Mouse (Mus musculus): ENCODE measurements around the gene Fbxl18. TPM values are rescaled to one million over a fixed set of nuclear protein-coding genes. Genes with fewer than 3 reads are reported as not detected.

Gene Fbxl18
- polyA plus RNA-seq, 1 experiment: 7.0 TPM

DNA sequence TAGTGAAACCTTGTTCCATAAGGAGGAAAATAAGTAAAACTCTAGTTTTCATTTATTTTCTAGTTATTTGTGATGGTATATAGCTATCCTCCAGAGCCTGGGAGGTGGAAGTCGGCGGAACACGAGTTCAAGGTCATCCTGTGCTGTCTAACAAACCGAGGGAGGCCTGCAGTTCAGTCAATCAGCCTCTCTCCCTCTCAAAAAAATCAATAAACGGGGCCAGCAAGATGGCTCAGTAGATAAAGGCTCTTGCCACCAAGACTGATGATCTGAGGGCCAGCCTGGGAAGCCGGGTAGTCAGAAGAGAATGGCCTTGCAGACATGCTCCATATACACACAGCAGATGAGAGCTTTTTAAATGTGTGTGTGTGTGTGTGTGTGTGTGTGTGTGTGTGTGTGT is 71.1 kb downstream of the Fbxl18 start:
- no peak for DNase-seq (ENCODE audit: low spot score)

DNA sequence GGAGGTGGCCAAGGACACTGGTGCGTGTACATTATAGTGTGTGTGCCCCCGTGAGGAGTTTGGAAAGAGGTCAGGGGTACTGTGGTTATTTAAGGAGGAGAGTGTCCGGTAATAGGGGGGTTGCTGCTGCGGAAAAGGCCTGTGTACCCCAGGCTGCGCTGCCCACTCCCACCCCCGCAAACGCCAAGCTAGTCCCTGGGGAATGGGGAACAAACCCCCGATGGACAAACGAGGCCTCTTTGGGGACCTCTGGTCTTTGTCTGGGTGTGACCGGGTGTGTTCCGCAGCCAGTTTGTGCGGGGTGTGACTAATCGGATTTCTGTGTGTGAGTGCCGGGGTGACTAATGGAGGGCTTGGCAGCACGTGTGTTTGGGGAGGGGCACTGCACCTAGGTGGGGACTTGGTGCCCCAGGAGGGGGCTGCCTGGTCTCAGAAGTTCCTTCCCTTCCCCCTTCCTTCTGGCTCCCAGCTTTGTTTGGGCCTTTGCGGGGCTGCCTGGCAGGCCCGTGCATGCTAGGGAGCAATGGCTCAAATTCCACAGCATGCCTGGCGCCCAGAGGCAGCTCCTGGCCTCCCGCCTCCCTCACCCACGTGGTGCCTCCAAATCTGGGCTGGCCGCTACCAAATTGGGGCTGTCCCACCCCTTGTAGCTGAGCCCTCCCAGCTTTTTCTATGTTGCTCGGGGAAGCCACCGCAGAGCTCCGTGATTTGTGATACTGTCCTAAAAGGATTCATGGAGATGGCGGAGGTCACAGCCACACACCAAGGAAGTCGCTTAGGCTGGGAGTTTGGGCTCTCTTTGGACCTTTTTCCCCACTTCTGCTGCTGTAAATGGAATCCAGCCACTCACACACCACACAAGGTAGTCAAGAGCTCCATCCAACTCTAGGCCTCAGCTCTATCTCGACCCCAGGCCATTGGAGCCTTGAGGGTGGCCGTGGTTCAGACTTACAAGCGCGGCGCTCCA is 71.8 kb downstream of the Fbxl18 start:
- DNase-seq (ENCODE audit: low spot score): peak; percentile 87

DNA sequence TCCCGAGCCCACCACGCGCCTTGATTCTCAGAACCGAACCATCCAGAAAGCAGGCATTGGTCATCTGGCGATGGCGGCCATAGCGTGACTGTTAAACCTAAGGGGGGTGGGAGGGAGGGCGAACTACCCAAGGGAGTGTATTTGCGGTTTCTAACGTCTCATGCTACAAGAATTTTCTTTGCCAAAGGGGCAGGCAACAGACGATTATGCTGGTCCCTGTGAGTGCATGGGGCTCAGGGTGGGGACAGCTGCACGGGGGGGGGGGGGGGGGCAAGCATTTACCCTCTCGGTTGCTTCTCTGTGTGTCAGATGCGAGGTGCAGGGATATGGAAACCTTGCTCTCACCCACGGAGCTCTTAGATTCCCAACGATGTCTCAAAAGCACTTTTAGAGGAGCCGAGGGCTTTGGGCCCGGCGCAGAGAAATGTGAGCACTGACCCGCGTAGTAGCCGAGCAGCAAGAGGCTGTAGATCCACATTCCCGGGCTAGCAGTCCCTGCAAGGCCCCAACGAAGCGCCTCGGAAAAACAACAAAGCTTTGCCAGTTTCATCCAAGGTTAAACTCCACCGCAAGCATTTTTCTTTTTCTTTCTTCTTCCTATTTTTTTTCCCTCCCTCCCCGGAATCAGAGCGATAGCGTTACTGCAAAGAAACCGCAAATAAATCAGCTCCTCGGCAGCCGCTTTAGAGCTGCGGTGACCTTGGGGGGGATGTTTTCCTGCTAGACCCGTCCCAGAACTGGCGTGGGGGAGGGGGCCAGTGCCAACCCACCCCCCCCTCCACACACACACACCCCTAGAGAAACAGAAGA is 72.7 kb downstream of the Fbxl18 start:
- peak; percentile 55 for DNase-seq (ENCODE audit: low spot score)

DNA sequence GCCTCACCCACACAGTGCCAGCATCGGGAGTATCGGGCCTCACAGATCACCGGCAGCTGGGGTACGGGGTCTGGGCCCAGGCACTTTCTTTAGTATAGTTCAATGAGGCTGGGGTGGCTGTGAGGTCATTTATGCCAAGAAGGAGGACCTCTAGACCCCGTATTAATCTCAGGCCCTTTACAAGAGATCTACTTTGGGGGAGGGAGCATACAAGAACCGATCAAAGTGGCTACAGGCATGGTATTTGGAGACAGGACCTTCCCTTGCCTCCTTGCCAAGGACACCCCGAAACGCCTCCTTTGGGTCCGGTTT is 73.3 kb downstream of the Fbxl18 start:
- no peak for DNase-seq (ENCODE audit: low spot score)

DNA sequence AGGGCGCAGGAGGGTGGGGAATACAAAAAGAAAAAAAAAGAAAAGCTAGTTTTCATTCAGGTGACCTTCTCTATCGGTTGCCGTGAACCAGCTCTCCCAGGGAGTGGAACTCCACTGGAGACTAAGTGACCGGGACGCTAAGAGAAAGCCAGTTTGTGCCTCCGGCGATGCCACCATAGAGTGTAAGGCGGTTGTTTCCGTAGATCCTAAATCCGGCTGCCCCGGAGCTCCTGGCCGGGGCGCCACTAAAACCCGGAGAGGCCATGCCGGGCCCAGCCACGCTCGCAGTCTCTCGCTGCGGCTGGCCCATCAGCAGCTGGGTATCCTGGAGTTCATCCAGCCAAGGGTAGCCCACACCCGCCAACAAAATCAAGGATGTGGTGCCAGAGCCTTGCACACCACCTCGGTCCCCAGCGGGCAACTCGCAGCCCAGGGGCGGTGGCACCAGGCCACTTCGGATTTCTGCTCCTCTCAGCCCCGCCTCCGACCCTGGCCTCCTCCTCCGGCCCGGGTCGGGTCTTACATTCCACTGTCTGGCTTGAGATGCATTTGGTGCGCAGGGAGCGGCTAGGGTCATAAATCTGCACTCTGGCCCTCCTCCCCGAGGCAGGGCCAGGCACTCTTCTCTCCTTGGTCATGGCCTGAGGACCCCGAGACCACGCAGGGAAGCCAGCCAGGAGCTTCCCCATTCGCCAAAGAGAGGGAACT is 73.8 kb downstream of the Fbxl18 start:
- DNase-seq (ENCODE audit: low spot score): peak; percentile 96

DNA sequence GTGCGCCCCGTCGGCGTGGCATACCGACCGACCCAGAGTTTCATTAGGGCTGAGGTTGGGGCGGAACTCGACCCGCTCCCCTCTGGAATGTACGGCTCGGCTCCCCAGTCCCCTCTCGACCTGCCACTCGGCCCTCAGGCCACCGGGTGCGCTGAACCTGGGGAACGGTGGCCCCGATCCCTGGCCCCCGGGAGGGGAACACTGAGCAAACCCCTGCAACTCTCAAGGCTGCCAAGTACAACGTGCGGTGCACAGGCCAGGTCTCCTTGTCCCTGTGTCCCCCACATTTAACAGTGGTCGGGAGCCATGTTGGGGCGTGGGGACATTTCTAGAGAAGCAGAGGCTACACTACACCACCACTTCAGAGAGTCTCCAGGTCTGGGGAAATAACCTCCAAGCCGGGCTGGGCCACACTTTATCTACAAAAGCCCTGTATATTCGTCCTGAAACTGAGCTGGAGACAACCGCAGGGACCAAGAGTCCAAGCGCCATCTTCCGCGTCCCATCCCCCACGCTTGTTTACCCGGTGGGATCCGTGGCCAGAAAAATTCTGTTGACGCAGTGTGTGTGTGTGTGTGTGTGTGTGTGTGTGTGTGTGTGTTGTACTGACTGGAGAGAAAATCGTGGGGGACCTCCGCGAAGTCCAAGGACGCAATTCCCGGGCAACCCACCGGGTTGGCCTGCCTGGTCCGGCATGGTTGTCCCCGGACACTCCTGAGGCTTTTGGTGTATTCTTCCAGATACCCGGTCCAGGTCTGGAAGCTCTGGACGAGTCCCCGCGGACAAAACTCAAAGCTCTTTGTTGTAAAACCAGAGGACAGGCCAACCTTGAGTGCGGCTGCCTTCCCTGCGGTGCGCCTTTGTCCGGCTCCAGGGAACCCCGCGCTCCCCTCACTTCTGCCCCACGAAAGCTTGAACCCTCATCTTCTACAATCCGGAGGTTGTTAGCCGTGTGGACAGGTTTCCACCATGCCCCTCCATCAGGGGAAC is 74.7 kb downstream of the Fbxl18 start:
- DNase-seq (ENCODE audit: low spot score): peak; percentile 74

DNA sequence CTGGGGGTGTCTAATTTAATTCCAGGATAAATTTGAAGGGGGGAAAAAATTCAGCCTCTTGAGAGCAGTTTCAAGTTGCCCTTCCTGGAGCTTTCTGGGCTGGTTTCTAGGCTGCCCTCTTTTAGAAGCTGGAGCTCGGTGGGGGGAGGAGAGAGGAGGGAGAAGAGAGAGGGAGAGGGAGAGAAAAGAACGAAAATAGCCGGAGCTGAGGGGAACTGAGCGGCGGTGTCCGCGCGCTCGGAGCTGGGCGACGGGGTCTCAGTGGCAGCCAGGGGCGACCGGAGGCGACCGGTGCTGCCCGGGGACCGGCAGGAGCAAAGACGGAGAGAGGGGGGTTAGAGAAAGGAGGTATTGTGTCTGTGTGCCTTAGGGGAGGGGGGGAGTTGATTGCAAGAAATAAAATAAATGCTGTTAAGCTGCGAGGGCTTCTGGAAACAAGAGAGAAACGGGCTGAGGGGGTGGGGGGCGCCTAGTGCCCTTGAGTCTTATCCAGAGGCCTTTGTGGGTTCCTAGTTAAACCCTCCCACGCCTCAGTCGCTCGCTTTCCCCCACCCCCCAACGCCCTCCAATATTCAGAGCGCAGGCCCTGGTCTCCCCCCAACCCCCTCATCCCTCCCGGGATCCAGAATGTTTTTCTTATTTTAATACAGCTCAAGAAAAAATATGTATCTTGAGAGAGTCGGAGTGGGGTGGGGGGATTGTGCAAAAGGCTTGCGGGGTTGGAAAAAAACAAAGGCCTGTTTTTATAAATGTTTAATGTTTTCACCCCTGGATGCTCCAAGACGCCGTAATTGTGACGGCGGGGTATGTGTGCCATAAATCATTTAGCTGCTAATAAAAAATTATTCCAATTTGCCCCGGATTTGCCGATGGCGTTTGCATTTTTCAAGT is 75.6 kb downstream of the Fbxl18 start:
- peak; percentile 52 for DNase-seq (ENCODE audit: low spot score)

DNA sequence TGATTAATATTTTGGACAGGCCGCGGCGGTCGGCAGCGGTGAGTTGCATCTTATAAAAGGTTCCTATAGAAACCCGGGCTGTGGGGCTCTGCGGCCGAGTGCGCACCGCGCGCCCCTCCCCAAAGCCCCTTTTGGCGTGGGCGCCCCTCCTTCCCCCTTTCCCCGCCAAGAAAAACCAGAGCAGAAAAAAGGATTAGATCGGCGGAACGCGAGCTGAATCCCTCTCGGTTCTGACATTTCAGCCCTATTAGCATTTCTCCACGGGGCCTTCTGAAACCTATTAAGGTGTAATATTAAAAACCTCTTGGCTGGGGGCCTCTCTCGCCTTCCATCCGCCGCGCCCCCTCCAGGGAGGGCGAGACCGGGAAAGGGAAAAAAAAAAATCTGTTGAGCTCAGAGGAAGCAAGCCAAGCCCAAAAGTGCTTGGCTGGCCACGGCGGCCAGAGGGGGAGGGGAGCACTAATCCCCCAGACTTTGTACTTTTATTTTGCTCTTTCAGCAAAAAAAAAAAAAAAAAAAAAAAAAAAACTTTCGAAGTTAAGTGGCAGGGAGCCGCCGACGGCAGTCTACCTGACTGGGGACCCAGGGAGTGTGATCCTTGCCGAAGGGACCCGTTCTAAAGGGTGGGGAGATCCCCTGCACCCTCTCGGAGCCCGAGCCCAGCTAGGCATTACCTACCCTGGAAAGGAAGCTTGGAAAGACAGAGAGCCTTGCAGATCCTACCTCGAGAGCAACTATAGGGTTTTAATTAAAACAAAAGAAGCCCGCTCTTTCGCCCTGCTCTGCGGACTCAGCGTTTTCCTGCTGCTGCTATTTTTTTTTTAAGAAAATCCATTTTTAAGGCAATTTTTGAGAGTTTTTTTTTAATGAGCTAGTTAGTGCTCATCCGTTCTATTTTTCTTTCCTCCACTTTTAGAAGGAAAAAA is 76.5 kb downstream of the Fbxl18 start:
- DNase-seq (ENCODE audit: low spot score): peak; percentile 48

DNA sequence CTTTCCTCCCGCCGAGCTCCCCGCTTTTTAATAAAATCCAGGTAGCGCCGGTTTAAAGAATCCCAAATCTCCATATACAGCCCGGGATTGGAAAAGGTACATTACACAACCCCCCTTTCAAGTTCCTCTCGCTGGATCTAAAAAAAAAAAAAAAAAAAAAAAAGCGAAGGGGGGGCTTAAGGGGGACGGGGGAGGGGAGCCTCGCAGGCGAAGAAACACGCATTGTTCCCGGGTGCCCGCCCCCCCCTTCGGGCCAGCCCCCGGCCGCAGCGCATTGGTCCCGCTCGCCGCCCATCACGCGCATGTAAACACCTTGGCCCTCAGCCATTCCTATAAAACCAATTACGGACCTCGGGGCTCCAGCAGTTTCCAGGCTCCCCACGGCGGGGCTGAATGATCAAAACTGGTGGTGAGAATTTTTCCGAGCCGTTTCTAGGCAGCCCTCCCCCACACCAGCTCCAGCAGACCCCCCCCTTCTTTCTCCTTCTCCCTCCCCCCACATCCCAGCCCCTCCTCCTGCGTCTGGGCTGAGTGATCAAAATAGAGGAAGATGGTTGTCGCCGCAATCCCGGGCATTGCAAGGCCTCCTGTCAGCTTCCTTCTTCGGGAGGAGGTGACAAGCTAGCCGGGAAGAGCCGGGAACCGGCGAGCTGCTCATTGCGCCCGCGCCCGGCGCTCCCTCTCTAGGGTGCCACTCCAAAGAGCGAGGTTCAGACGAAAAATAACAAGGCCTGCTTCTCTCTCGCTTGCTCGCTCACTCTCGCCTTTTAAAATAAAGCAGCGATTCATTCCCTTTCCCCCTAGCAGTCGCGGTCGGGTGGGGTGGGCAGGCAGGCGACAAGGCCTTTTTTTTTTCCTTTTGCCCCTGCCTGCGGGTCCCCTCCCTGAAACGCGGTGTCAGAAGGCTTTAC is 77.4 kb downstream of the Fbxl18 start, which contains the start of gene Tnrc18:
Gene Tnrc18 (minus strand): TSS at position 139 of the 911 bp plus-strand sequence.
- DNase-seq (ENCODE audit: low spot score): peak; percentile 99

Other genes starting within 250 kb of the Fbxl18 start
- gene Slc29a4, start 202.9 kb downstream of the Fbxl18 start, polyA plus RNA-seq (2012; rRNA removed): 0.26 and 0.68 TPM in 2 replicates
- gene Tnrc18, start 77.8 kb downstream of the Fbxl18 start, polyA plus RNA-seq (2012; rRNA removed): 21.4 and 49.1 TPM in 2 replicates
- gene Actb, start 11.3 kb upstream of the Fbxl18 start, polyA plus RNA-seq (2012; rRNA removed): 5,740 and 7,458 TPM in 2 replicates
- gene Fscn1, start 64.9 kb upstream of the Fbxl18 start, polyA plus RNA-seq (2012; rRNA removed): 63.4 and 69.0 TPM in 2 replicates
- 25.0 and 26.2 TPM in 2 replicates for gene Rnf216, start 217.6 kb upstream of the Fbxl18 start, polyA plus RNA-seq (2012; rRNA removed)